Mouse (Mus musculus): ENCODE data around the gene Egfr. TPM values are rescaled to one million over a fixed set of nuclear protein-coding genes. Genes with fewer than 3 reads are reported as not detected.

The Egfr gene
- total RNA-seq, 4 experiments from 2014 or later: 7.5 to 11.6 (median 9.4) TPM

Other genes starting within 250 kb of the Egfr start
- gene Sec61g, start 243.7 kb upstream of the Egfr start, total RNA-seq (2022): 10 to 100 TPM; 12.0 to 21.2 (median 16.3) TPM
- under 1 TPM; 0.12 to 0.75 (median 0.35) TPM for gene Fbxo48, start 199.2 kb downstream of the Egfr start, total RNA-seq (2022)

Measured in adrenal gland, adult 8-10 months (tissue).